Mouse (Mus musculus) macrophage (primary cell): ENCODE data around the gene 4930402H24Rik. TPM values are rescaled to one million over a fixed set of nuclear protein-coding genes. Genes with fewer than 3 reads are reported as not detected.

Experiments used
- H3K27ac ChIP-seq: fragments of 350-480 bp; formaldehyde crosslinking; 2 replicates; pipeline ENCODE4 v1.9.0; 2021
- H3K36me3 ChIP-seq: fragments of 350-480 bp; formaldehyde crosslinking; 2 replicates; pipeline ENCODE4 v1.9.0; 2021; ENCODE audit errors: inconsistent target
- H3K4me3 ChIP-seq: fragments of 350-480 bp; formaldehyde crosslinking; 2 replicates; pipeline ENCODE4 v1.9.0; 2021; ENCODE audit errors: inconsistent target
- H3K79me2 ChIP-seq: fragments of 350-480 bp; formaldehyde crosslinking; 2 replicates; pipeline ENCODE4 v1.9.0; 2021; ENCODE audit errors: inconsistent target
- WGBS: methylation state at CpG from one replicate; pipeline ENCODE4 v1.1.7; 2026; ENCODE audit warnings: inconsistent platforms; ENCODE audit not compliant: missing documents; 5-methylcytosine and 5-hydroxymethylcytosine counted together
- polyA plus RNA-seq: library from polyadenylated mRNA; stranded (reverse); fragments of 250-400 nt; gene quantifications from 3 replicates; pipeline ENCODE4 v1.2.4, GENCODE M21; 2018; ENCODE audit warnings: inconsistent platforms
- total RNA-seq, 78 experiments: library from RNA; depleted of rRNA; stranded (reverse); fragments of 250-400 nt; gene quantifications; 1 replicate in 9 of 78; 2 replicates in 24 of 78; 3 replicates in 43 of 78; 4 replicates in 2 of 78; pipeline ENCODE4 v1.2.4; 2018; ENCODE audit warnings: inconsistent platforms in 56 of 78

Gene 4930402H24Rik
- total RNA-seq (2018; cell fraction: chromatin; rRNA removed), result 100 to 1,000 TPM in 17 of 26 experiments, 10 to 100 TPM in 9; 31.9 to 240 (median 110) TPM
- total RNA-seq (2018; cell fraction: cytosol; rRNA removed), result 10 to 100 TPM in 23 of 26 experiments, 1 to 10 TPM in 3; 7.7 to 19.1 (median 13.5) TPM
- 100 to 1,000 TPM in 1 of 26 experiments, 10 to 100 TPM in 25; 21.0 to 107 (median 40.4) TPM for total RNA-seq (2018; cell fraction: nucleus; rRNA removed)
- polyA plus RNA-seq, result 12.1 to 15.5 TPM (median 12.6 TPM) in 3 replicates

DNA sequence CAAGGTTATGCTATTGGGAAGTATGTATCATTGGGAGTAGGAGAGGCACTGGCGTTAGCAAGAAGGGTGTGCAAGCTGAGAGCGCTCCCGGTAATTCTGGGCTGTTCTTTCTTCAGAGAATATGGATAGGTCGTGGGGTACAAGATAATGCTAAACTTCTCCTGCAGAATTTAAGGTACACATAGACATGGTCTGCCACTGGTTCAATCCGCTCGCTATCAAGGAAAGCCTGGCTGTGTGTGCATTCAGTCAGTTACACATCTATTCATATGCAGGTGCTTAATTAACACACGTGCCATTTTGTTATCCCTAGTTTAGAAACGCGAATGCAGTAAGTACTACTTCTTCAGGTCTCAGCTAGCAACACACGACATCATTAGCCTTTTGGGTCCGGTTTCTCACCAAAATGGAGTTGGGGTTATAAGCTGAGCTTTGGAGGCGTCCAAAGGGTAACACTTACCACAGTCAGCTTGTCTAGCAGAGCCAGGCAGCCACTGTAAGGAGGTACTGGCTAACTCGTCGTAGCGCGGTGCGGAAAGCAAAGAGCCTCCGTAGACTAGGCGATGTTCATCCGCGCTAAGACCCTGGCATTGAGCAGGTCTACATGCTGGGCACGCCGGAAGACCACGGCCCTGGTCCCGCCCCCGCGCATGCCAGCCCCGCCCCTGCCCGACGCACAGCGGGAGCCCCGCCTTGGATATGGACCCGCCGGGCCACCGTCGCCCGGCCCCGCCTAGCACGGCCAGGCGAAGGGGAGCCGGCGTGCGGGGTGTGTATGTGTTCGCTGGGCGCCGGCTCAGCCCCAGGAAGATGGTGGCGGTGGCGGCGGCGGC, at the start of gene 4930402H24Rik, which contains the start of gene Atrn:
Gene 4930402H24Rik, minus strand, starts transcription at position 656 of the 833 bp plus-strand sequence.
Gene Atrn, plus strand, starts transcription at position 745 of the 833 bp plus-strand sequence.
- Histone ChIP-seq H3K36me3 (no peaks in the 10 kb centered on the region), H3K79me2 (peaks cover 42% of the 10 kb centered on the region), H3K4me3 (peak within 1 kb of the TSS; percentile 83), H3K27ac (peak within 1 kb of the TSS; percentile 24; the same call in 1 of the 2 replicates)
- 6% methylated on average over 50 of the region's 50 CpGs for WGBS

DNA sequence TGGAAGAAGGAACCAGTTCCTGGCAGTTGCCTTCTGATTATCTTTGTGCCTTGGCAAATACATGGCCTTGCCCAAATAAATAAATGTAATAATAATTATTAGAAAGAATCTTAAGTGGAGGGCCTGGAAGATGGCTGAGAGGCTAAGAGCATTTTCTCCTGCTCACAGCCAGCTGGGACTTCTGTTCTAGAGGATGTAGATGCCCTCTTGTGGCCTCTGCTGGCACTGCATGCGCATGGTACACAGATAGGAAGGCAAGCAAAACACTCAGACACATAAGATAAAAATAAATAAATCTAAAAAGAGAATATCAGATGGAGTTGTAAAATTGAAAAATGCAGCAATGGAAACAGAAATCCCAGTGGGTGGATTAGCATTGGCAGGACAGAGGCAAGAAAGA, 44.3 kb upstream of the 4930402H24Rik start:
- Histone ChIP-seq H3K36me3 (no peaks in the 10 kb centered on the region), H3K27ac (no peak overlapping the region), H3K4me3 (no peak overlapping the region), H3K79me2 (no peaks in the 10 kb centered on the region)
- WGBS, result 0% methylated on average over 1 of the region's 1 CpGs

DNA sequence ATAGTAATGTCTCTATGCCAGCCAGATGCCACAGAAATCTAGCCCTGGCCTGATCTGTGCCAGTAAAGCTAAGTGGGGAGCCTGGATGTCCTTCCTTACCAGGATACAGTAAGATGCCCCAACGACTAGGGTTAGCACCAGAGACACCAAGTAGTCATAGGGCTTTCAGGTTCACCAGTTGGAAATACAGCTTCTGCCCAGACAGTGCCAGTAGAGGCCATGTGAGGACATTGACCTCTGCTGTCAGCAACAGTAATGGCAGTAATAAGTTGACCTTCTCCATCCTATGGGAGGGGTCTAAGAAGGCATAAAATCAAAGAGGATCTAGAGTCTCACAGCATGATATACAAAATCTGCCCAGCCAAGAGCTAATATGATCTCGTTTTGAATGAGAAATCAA, 43.6 kb upstream of the 4930402H24Rik start:
- no peaks in the 10 kb centered on the region for H3K36me3 ChIP-seq
- WGBS, result 84% methylated on average over 2 of the region's 2 CpGs
- H3K79me2 ChIP-seq, result no peaks in the 10 kb centered on the region
- no peak overlapping the region for H3K4me3 ChIP-seq
- no peak overlapping the region for H3K27ac ChIP-seq

DNA sequence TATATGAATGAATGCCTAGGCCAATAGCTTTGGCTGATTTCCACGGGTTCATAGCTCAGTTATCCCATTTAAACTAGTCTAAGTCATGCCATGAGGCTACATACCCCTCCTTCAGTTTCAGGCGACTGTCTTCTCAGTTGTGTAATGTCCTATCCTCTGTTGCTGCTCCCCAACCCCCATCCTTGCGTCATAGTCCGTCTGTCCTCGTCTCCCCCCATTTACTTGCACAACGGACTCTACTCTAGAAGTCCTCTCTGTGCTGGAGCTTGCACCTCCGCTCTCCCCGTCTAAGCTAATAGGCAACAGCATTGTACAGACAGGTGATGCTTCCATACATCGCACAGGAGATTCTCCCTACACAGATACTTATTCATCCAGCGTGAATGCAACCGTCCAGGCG, 26.7 kb upstream of the 4930402H24Rik start:
- no peak overlapping the region for H3K4me3 ChIP-seq
- no peaks in the 10 kb centered on the region for H3K36me3 ChIP-seq
- no peak overlapping the region for H3K27ac ChIP-seq
- WGBS, result 51% methylated on average over 11 of the region's 12 CpGs
- peaks cover 10% of the 10 kb centered on the region; the same call in 1 of the 2 replicates for H3K79me2 ChIP-seq

DNA sequence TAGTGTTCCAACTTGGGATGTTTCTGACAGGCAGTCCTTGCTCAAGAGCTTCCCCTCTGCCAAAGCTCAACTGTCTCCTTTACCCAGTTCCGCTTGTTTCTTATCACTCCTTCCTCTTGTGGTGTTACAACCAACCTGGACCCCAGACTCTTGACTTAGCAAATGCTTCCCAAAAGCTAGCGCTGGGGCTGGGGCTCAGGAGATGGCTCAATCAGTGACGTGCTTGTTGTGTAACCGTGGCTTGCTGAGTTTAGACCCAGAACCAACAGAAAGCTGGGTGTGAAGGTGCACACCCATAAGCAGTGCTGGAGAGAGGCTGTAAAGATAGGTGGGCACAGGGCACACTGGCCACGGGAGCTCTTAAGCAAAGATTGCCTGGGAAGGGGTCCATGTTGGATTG, 23.8 kb upstream of the 4930402H24Rik start:
- peaks cover 38% of the 10 kb centered on the region; the same call in 1 of the 2 replicates for H3K79me2 ChIP-seq
- WGBS, result 15% methylated on average over 5 of the region's 5 CpGs
- H3K36me3 ChIP-seq, result no peaks in the 10 kb centered on the region
- no peak overlapping the region for H3K27ac ChIP-seq
- H3K4me3 ChIP-seq, result no peak overlapping the region

DNA sequence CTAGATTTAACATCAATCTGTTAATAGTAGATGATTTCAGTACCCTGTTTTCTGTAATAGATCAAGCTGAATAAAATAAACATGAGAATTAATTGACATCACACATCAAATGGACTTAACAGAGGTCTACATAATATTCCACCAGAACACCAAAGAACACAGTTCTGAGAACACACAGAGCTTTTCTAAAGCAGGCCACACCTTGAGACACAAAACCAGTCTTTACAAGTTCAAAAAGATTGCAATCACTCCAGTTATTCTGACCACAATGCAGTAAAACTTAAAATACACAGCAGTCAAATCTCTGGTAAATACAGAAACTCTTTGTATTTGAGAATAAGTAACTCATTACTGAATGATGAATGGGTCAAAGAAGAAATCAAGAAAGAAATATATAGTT, 22.3 kb upstream of the 4930402H24Rik start:
- H3K79me2 ChIP-seq, result peaks cover 51% of the 10 kb centered on the region; the same call in 1 of the 2 replicates
- no peak overlapping the region for H3K4me3 ChIP-seq
- H3K27ac ChIP-seq, result no peak overlapping the region
- H3K36me3 ChIP-seq, result no peaks in the 10 kb centered on the region

DNA sequence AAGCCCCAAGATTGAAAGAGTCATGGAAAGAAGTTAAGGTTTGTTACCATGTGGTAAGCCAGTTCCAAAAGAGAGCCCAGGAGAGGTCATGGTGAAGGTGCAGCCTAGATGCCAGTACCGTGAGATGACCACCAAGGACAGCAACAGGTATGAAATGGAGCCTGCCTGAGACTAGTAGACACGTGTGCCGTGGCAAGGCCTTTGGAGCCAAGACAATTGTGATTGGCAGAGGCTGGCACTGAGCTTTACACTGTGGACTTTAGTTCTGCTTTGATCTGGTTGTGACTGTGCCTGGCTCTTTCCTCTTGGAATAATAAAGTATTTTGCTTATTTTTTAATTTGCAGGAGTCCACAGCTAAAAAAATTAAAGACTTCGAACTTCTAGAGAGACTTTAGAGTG, 21.8 kb upstream of the 4930402H24Rik start:
- no peaks in the 10 kb centered on the region for H3K36me3 ChIP-seq
- WGBS, result 97% methylated on average over 4 of the region's 4 CpGs

DNA sequence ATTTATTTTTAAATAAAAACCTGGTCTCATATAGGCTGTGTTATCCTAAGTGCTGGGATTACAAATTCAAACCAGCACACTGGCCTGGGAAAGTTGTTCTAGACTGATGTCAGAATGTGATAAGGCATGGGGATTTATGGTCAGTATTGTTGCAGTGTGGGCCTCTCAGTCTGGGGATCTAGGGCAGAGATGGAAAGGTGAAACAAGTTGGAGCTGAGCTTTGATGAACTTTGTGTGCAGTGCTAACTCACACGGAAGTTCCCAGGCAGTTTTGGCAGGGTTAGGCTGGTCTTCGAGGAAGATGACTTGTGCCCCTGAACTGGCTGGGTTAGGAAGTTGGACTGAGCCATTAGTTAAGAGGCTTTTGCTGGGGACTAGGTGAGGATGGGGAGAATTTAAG, 18.7 kb upstream of the 4930402H24Rik start:
- WGBS, result 85% methylated on average over 2 of the region's 2 CpGs
- Histone ChIP-seq H3K79me2 (peaks cover 67% of the 10 kb centered on the region; the same call in 1 of the 2 replicates), H3K36me3 (no peaks in the 10 kb centered on the region), H3K4me3 (no peak overlapping the region), H3K27ac (no peak overlapping the region)

More for the DNA sequence above, 21.8 kb upstream of the 4930402H24Rik start:
- H3K79me2 ChIP-seq, result peaks cover 49% of the 10 kb centered on the region; the same call in 1 of the 2 replicates
- H3K4me3 ChIP-seq, result no peak overlapping the region
- H3K27ac ChIP-seq, result no peak overlapping the region

DNA sequence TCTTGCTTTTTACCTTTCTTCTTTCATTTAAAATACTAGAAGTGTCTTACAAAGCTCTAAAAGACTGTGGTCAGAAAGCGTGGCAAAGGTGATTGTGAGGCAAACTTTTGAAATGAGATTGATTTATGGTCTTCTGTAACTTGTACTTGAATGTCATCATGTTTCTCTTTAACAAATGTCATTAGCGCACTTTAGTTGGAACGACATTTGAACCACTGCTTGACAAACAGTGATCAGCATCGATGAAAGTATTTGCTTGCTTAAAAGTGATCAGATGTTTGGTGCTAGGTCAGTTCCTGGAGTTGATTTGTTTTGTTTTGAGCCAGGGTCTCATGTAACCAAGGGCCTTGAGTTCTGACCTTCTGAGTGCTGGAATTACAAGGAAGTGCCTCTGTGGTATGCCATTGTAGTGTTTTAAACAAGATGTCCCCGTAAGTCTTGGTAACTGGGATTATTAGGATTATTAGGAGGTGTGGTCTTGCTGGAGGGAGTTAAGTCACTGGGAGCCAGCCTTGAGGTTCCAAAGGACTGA, 12.9 kb upstream of the 4930402H24Rik start:
- Histone ChIP-seq H3K36me3 (no peaks in the 10 kb centered on the region), H3K79me2 (peaks cover 86% of the 10 kb centered on the region; the same call in 1 of the 2 replicates), H3K27ac (no peak overlapping the region), H3K4me3 (no peak overlapping the region)
- WGBS, result 88% methylated on average over 5 of the region's 5 CpGs

DNA sequence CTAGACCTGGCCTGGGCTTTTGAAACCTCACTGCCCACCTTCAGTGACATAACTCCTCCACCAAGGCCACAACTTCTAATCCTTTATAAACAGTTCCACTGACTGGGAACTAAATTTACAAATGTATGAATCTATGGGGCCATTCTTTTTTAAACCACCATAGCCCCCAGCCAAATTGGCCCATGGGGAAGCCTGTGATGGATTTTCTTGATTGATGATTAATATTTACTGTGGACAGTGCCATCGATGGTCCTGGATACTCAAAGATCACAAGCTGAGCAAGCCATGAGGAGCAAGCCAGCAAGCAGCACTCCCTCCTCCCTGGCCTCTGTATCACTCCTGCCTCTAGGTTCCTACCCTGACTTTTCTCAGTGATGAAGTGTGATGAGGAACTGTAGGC, 11.5 kb upstream of the 4930402H24Rik start:
- Histone ChIP-seq H3K36me3 (no peaks in the 10 kb centered on the region), H3K27ac (no peak overlapping the region), H3K79me2 (peaks cover 91% of the 10 kb centered on the region; the same call in 1 of the 2 replicates), H3K4me3 (no peak overlapping the region)
- WGBS, result 100% methylated on average over 1 of the region's 1 CpGs

DNA sequence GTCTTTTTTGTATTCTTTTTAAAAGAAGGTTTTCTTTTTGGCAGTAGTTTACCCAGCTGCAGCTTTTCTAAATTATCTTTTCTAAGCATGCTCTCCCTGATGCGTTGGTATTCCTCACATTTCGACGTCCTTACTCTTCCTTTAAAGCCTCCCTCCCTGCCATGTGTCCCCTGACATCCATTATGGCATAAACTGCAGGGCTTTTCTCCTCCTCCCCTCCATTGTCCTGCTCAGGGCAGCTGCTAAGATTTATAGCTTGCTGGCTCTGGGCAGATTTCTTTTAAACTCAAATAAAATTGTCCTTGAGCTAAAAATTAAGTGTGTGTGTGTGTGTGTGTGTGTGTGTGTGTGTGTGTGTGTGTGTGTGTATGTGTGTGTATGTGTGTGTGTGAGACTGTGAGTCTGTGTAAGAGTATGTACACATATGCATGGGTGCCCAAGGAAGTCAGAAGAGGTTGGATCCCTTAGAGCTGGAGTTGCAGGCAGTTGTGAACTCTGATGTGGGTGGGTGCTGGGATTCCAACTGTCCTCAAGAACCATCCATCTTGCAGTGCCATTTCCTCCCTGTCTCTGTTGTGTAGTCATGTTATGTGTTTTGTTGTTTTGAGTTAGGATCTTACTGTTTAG, 10.4 kb upstream of the 4930402H24Rik start:
- no peaks in the 10 kb centered on the region for H3K36me3 ChIP-seq
- peaks cover 96% of the 10 kb centered on the region for H3K79me2 ChIP-seq
- H3K27ac ChIP-seq, result no peak overlapping the region
- WGBS, result 90% methylated on average over 3 of the region's 3 CpGs
- H3K4me3 ChIP-seq, result no peak overlapping the region

DNA sequence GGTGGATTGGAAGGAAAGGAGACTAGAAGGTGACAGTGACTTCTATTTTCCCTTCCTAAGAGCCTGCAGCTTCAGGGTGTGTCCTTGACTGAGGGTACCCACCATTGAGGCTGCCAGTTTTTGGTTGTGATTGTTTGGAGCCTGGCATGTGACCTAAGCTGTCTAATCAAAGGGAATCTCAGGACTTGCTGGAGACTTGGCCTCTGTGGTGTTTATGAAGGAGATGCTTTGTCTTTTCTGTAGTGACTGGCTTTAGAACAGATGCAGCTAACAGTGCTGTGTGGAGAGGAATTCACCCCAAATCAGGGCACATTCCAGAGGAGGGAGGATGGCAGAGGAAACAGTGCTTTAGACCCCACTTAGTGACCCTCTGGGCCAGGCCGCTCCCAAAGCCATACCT, 8.7 kb upstream of the 4930402H24Rik start:
- no peak overlapping the region for H3K4me3 ChIP-seq
- H3K79me2 ChIP-seq, result peaks cover 96% of the 10 kb centered on the region
- H3K27ac ChIP-seq, result no peak overlapping the region
- 100% methylated on average over 1 of the region's 1 CpGs for WGBS
- H3K36me3 ChIP-seq, result no peaks in the 10 kb centered on the region

DNA sequence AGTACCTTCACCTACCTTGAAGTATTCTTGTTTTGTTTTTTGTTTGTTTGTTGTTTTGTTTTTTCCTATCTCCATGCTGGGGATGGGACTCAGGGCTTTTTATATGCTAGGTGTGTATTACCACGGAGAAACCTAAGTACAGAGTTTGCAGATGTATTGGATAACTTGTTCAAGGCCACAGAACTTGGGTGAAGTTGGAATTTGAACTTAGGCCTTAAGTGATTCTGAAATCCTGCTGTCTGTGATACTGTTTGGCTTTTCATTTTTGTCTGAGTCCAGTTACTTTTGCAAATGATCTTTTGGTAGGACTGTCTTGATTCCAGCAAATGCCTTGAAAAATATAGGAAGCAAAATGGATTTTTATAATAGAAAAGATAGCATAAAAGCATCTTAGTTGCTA, 5.5 kb upstream of the 4930402H24Rik start:
- Histone ChIP-seq H3K4me3 (no peak overlapping the region), H3K36me3 (no peaks in the 10 kb centered on the region), H3K79me2 (peaks cover 97% of the 10 kb centered on the region), H3K27ac (no peak overlapping the region)
- WGBS, result 79% methylated on average over 1 of the region's 1 CpGs

DNA sequence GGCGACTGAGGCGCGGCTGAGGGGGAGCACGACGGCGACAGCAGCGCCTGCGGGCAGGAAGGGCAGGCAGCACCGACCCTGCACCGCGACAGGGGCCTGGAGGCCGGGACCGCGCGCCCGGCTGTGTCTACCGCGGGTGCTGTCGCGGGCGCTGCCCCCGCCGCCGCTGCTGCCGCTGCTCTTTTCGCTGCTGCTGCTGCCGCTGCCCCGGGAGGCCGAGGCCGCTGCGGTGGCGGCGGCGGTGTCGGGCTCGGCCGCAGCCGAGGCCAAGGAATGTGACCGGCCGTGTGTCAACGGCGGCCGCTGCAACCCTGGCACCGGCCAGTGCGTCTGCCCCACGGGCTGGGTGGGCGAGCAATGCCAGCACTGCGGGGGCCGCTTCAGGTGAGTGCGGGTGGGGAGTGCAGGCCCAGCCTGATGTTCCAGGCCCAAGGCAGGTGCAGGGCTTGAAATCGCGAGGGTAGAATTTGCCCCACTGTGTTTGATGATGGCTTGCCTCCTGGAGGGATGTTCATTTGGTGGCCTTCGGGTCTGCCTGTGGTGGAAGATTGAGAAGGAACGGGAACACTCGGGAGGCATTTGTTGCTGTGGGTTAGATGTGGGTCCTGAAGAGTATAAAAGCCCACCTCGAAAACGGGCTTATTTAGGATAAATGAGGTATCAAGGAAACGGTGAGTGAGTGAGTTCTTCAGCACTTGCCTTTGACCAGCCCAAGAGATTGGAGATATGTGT, 544 bp upstream of the 4930402H24Rik start:
- Histone ChIP-seq H3K27ac (no peak overlapping the region), H3K36me3 (no peaks in the 10 kb centered on the region), H3K4me3 (peak overlapping the region; percentile 58), H3K79me2 (peaks cover 50% of the 10 kb centered on the region)
- under 1% methylated on average over 29 of the region's 58 CpGs for WGBS
